Mouse (Mus musculus): ENCODE measurements at regions not wholly inside any gene's neighbourhood (a gene's known extent, or its start where the extent isn't known, plus 50 kb on each side); places are given as distances from the start of the nearest gene placed in this dataset.

- TF ChIP-seq POLR2A (IDR thresholded peaks at IDR 0.05; ENCODE audit: borderline replicate concordance, insufficient read depth, low read length) (no peak), CTCF (IDR thresholded peaks at IDR 0.05; ENCODE audit: borderline replicate concordance, insufficient read depth, low read depth, low read length) (no peak)
- H3K4me3 ChIP-seq (replicated peaks; ENCODE audit: insufficient read depth, low read depth, low read length), result no peak overlapping the region
- no peak for DNase-seq
- no peaks in the 10 kb centered on the region for H3K27me3 ChIP-seq (ENCODE audit: control insufficient read depth, insufficient read depth, low read length)
- 98% methylated on average over 4 of the region's 4 CpGs for WGBS
- no peak overlapping the region for H3K27ac ChIP-seq (ENCODE audit: insufficient read depth, low read length)
- H3K4me1 ChIP-seq (ENCODE audit: control insufficient read depth, insufficient read depth, low read length), result peaks cover 14% of the 10 kb centered on the region
Measured at GRCm38 (mm10) chr1:179867493-179867892, 64.0 kb upstream of the Ahctf1 start.

- H3K4me3 ChIP-seq (replicated peaks; ENCODE audit: insufficient read depth, low read depth, low read length), result no peak overlapping the region
- peaks cover 7% of the 10 kb centered on the region for H3K4me1 ChIP-seq (ENCODE audit: control insufficient read depth, insufficient read depth, low read length)
- 76% methylated on average over 16 of the region's 16 CpGs for WGBS
- H3K27me3 ChIP-seq (ENCODE audit: control insufficient read depth, insufficient read depth, low read length), result no peaks in the 10 kb centered on the region
- no peak for DNase-seq
- H3K27ac ChIP-seq (ENCODE audit: insufficient read depth, low read length), result no peak overlapping the region
- TF ChIP-seq CTCF (IDR thresholded peaks at IDR 0.05; ENCODE audit: borderline replicate concordance, insufficient read depth, low read depth, low read length) (no peak), POLR2A (IDR thresholded peaks at IDR 0.05; ENCODE audit: borderline replicate concordance, insufficient read depth, low read length) (no peak)
Measured at GRCm38 (mm10) chr1:179866056-179866772, 62.7 kb upstream of the Ahctf1 start.

- Histone ChIP-seq H3K4me3 (replicated peaks; ENCODE audit: insufficient read depth, low read depth, low read length) (no peak overlapping the region), H3K27ac (ENCODE audit: insufficient read depth, low read length) (no peak overlapping the region), H3K27me3 (ENCODE audit: control insufficient read depth, insufficient read depth, low read length) (no peaks in the 10 kb centered on the region), H3K4me1 (ENCODE audit: control insufficient read depth, insufficient read depth, low read length) (peaks cover 6% of the 10 kb centered on the region)
- DNase-seq, result no peak
- 67% methylated on average over 11 of the region's 11 CpGs for WGBS
- TF ChIP-seq POLR2A (IDR thresholded peaks at IDR 0.05; ENCODE audit: borderline replicate concordance, insufficient read depth, low read length) (no peak), CTCF (IDR thresholded peaks at IDR 0.05; ENCODE audit: borderline replicate concordance, insufficient read depth, low read depth, low read length) (no peak)
Measured at GRCm38 (mm10) chr1:179865561-179865960, 62.1 kb upstream of the Ahctf1 start.

- TF ChIP-seq POLR2A (IDR thresholded peaks at IDR 0.05; ENCODE audit: borderline replicate concordance, insufficient read depth, low read length) (no peak), CTCF (IDR thresholded peaks at IDR 0.05; ENCODE audit: borderline replicate concordance, insufficient read depth, low read depth, low read length) (no peak)
- Histone ChIP-seq H3K4me3 (replicated peaks; ENCODE audit: insufficient read depth, low read depth, low read length) (no peak overlapping the region), H3K27me3 (ENCODE audit: control insufficient read depth, insufficient read depth, low read length) (no peaks in the 10 kb centered on the region), H3K27ac (ENCODE audit: insufficient read depth, low read length) (no peak overlapping the region), H3K4me1 (ENCODE audit: control insufficient read depth, insufficient read depth, low read length) (no peaks in the 10 kb centered on the region; the same call in 1 of the 2 replicates)
- 82% methylated on average over 5 of the region's 5 CpGs for whole genome bisulfite sequencing
- no peak for DNase-seq
Measured at GRCm38 (mm10) chr1:179864537-179865226, 61.2 kb upstream of the Ahctf1 start.

- 57% methylated on average over 4 of the region's 4 CpGs for WGBS
- Histone ChIP-seq H3K4me3 (replicated peaks; ENCODE audit: insufficient read depth, low read depth, low read length) (no peak overlapping the region), H3K27ac (ENCODE audit: insufficient read depth, low read length) (no peak overlapping the region), H3K27me3 (ENCODE audit: control insufficient read depth, insufficient read depth, low read length) (no peaks in the 10 kb centered on the region), H3K4me1 (ENCODE audit: control insufficient read depth, insufficient read depth, low read length) (no peaks in the 10 kb centered on the region; the same call in 1 of the 2 replicates)
- TF ChIP-seq CTCF (IDR thresholded peaks at IDR 0.05; ENCODE audit: borderline replicate concordance, insufficient read depth, low read depth, low read length), result no peak
- no peak for TF ChIP-seq POLR2A (IDR thresholded peaks at IDR 0.05; ENCODE audit: borderline replicate concordance, insufficient read depth, low read length)
- no peak for DNase-seq
Measured at GRCm38 (mm10) chr1:179863420-179863819, 59.9 kb upstream of the Ahctf1 start.

GRCm38 (mm10) chr1:179862941-179863340, 59.5 kb upstream of the Ahctf1 start:
- Histone ChIP-seq H3K4me3 (replicated peaks; ENCODE audit: insufficient read depth, low read depth, low read length) (no peak overlapping the region), H3K27me3 (ENCODE audit: control insufficient read depth, insufficient read depth, low read length) (no peaks in the 10 kb centered on the region), H3K4me1 (ENCODE audit: control insufficient read depth, insufficient read depth, low read length) (no peaks in the 10 kb centered on the region; the same call in 1 of the 2 replicates), H3K27ac (ENCODE audit: insufficient read depth, low read length) (no peak overlapping the region)
- WGBS, result 79% methylated on average over 3 of the region's 3 CpGs
- TF ChIP-seq POLR2A (IDR thresholded peaks at IDR 0.05; ENCODE audit: borderline replicate concordance, insufficient read depth, low read length) (no peak), CTCF (IDR thresholded peaks at IDR 0.05; ENCODE audit: borderline replicate concordance, insufficient read depth, low read depth, low read length) (no peak)
- no peak for DNase-seq

GRCm38 (mm10) chr1:179861776-179862175, 58.3 kb upstream of the Ahctf1 start:
- TF ChIP-seq CTCF (IDR thresholded peaks at IDR 0.05; ENCODE audit: borderline replicate concordance, insufficient read depth, low read depth, low read length), result no peak
- TF ChIP-seq POLR2A (IDR thresholded peaks at IDR 0.05; ENCODE audit: borderline replicate concordance, insufficient read depth, low read length), result no peak
- no peak for DNase-seq
- no peaks in the 10 kb centered on the region; the same call in 1 of the 2 replicates for H3K4me1 ChIP-seq (ENCODE audit: control insufficient read depth, insufficient read depth, low read length)
- WGBS, result 90% methylated on average over 3 of the region's 3 CpGs
- H3K4me3 ChIP-seq (replicated peaks; ENCODE audit: insufficient read depth, low read depth, low read length), result no peak overlapping the region
- H3K27me3 ChIP-seq (ENCODE audit: control insufficient read depth, insufficient read depth, low read length), result no peaks in the 10 kb centered on the region
- H3K27ac ChIP-seq (ENCODE audit: insufficient read depth, low read length), result no peak overlapping the region

- no peak for DNase-seq
- no peaks in the 10 kb centered on the region for H3K27me3 ChIP-seq (ENCODE audit: control insufficient read depth, insufficient read depth, low read length)
- TF ChIP-seq CTCF (IDR thresholded peaks at IDR 0.05; ENCODE audit: borderline replicate concordance, insufficient read depth, low read depth, low read length) (no peak), POLR2A (IDR thresholded peaks at IDR 0.05; ENCODE audit: borderline replicate concordance, insufficient read depth, low read length) (no peak)
- 83% methylated on average over 8 of the region's 8 CpGs for WGBS
- no peak overlapping the region for H3K4me3 ChIP-seq (replicated peaks; ENCODE audit: insufficient read depth, low read depth, low read length)
- no peaks in the 10 kb centered on the region for H3K4me1 ChIP-seq (ENCODE audit: control insufficient read depth, insufficient read depth, low read length)
- H3K27ac ChIP-seq (ENCODE audit: insufficient read depth, low read length), result no peak overlapping the region
Measured at GRCm38 (mm10) chr1:179859552-179859902, 56.0 kb upstream of the Ahctf1 start.
